Mouse (Mus musculus): ENCODE measurements at regions not wholly inside any gene's neighbourhood (a gene's known extent, or its start where the extent isn't known, plus 50 kb on each side); places are given as distances from the start of the nearest gene placed in this dataset.
"Not testable (repeated sequence)": the region's sequence is repeated elsewhere in the genome, so short reads cannot be mapped to it uniquely, and the experiment has no call there.

DNA sequence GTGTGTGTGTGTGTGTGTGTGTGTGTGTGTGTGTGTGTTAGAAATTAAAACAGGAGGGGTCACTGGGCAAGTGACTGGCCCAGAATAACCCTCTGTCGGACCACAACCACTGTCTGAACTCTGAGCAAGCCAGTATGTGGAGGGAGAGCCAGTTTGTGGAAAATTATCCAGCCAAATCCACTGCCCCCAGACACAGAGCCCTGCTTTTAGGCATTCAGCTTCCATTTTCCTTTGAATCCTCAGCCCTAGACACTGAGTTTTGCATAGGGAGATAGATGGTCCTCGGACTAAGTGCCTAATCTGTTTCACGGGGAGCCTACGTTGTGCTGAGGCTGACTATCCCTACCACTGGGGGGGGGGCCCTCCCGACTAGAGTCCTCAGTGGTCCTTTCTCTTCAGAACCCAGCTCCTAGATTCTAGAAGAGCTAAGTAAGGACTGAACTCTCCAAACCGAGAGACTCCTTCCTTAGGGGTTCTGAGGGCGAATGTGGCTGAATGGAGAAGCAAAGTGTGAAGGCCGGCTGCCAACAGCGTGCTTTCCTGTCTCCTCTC is 136.2 kb upstream of the Haao start:
- H3K4me3 ChIP-seq: no peak overlapping the region
- H3K27ac ChIP-seq: no peak overlapping the region
- no peak for DNase-seq (ENCODE audit: low spot score in 2 of 2)
- peak; percentile 22; the same call in 1 of the 2 replicates for TF ChIP-seq CTCF (conservative IDR thresholded peaks at IDR 0.05)

DNA sequence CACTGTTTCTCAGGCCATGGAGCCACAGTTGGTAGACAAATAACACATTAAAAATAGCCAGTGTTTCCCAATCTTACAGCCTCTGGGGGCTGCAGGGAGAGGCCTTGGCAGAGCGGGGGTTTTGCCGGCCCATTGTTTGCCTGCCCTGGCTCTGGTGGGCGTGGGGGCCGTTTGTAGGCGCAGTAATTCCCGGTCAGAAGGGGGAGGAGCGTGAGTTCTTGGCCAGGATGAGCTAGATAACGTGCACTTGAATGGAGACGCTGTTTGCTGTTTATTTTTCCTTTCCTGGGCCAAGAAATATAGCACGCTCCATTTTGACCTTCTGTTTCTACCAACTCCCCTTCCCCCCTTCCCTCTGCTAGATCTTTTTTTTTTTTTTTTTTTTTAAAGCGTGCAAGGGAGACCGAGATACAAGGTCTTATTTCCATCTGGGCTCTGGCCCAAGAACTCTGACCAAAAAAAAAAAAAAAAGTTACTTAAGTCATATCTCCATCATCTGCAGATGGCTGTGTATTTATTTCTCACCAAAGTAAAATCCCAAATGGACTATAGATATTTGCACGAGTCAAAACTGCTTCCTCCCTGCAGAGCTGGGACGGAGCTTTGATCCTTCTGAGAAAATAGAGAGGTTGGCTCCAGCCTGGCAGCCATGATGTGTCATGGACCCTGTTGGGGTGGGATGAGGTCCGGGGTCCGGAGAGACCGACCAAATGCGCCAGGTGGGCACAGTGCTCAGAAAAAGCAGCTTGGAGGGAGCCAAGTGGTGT is 135.5 kb upstream of the Haao start:
- peak overlapping the region; percentile 83 for H3K27ac ChIP-seq
- no peak for TF ChIP-seq CTCF (conservative IDR thresholded peaks at IDR 0.05)
- DNase-seq (ENCODE audit: low spot score in 2 of 2): no peak
- H3K4me3 ChIP-seq: no peak overlapping the region

DNA sequence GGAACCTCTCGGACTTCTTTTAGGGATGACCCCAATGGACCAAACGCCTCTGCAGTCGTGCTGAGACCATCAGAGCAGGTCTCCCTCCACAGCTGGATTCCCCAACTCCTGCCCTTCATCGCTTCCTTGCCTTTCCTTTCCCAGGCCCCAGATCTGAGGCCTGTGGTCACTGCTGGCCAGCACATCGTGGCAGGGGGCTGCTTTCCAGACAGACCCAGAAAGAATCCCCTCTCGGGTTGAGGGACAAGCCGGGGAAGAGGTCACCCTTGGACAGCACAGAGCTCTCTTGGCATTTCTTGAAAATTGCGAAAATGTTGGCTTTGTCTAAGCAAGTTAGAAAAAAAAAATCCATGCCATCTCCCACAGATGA is 134.9 kb upstream of the Haao start:
- no peak for DNase-seq (ENCODE audit: low spot score in 2 of 2)
- Histone ChIP-seq H3K4me3 (no peak overlapping the region), H3K27ac (peak overlapping the region; percentile 83)
- TF ChIP-seq CTCF (conservative IDR thresholded peaks at IDR 0.05): no peak

DNA sequence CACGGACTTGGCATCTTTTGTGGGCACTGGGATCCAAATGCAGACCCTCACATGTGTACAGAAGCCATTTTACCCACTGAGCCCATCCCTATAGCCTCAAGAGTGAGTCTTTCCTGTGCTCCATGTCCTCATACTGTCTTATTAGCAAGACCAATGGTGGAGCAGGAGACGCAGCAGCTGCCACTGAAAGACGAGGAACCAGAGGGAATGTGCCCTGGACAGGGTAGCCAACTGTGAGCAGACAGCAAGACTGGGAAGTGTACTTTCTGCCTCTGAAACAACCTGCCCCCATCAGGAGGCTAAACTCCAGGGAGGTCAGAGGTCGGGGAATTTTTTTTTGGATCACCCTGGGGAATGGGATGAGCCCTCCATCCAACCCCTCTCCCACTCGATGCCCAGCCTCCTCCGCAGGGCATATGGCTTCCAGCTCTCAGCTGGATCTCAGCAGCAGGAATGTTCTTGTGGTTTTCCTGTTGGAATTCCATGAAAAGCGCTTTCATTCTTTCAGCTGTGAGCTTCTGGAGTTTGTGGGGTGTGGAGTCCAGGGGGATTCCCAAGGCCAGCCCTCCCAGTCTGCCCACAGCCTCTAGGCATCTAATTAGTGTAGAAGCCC is 131.2 kb upstream of the Haao start:
- no peak overlapping the region for H3K27ac ChIP-seq
- no peak for TF ChIP-seq CTCF (conservative IDR thresholded peaks at IDR 0.05)
- H3K4me3 ChIP-seq: no peak overlapping the region
- no peak for DNase-seq (ENCODE audit: low spot score in 2 of 2)

DNA sequence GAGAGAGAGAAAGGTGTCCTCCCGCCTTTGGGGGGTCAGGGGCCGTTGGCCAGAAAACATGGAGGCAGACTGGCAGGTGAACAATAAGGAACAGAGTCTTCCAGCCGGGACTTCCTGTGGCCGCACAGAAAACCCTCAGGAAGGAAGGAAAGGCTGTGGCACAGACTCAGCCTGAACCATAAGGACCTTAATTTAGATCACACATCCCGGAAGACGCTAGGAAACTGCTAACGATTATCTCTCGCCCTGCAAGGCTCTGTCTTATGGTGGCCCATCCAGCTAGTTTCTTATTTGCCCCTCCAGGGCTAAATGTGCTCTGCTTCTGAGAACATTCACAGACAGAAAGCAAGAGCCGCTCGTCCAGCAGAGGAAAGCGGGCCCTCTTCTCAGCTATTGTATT is 130.0 kb upstream of the Haao start:
- TF ChIP-seq CTCF (conservative IDR thresholded peaks at IDR 0.05): no peak
- no peak overlapping the region for H3K4me3 ChIP-seq
- no peak overlapping the region for H3K27ac ChIP-seq
- no peak for DNase-seq (ENCODE audit: low spot score in 2 of 2)

DNA sequence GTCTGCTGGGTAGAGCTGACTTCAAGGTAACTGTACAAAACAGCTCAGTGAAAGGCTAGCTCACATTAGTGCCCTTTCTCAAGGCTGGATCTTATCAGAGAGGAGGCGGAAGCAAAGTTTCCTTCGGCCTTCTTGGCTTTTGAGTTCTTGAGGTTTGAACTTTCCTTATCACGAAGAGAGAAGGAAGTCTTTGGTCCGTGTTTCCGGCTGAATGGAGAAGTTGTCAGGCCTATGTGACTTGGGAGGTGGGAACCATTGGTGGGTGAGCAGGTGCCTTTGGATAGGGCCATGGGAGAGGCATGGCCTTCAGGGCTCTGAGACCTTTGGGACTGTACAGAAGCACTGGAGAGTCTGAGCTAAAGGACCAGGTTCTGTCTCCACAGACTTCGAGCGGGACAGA is 128.1 kb upstream of the Haao start:
- DNase-seq (ENCODE audit: low spot score in 2 of 2): no peak
- no peak overlapping the region for H3K4me3 ChIP-seq
- TF ChIP-seq CTCF (conservative IDR thresholded peaks at IDR 0.05): no peak
- H3K27ac ChIP-seq: no peak overlapping the region

DNA sequence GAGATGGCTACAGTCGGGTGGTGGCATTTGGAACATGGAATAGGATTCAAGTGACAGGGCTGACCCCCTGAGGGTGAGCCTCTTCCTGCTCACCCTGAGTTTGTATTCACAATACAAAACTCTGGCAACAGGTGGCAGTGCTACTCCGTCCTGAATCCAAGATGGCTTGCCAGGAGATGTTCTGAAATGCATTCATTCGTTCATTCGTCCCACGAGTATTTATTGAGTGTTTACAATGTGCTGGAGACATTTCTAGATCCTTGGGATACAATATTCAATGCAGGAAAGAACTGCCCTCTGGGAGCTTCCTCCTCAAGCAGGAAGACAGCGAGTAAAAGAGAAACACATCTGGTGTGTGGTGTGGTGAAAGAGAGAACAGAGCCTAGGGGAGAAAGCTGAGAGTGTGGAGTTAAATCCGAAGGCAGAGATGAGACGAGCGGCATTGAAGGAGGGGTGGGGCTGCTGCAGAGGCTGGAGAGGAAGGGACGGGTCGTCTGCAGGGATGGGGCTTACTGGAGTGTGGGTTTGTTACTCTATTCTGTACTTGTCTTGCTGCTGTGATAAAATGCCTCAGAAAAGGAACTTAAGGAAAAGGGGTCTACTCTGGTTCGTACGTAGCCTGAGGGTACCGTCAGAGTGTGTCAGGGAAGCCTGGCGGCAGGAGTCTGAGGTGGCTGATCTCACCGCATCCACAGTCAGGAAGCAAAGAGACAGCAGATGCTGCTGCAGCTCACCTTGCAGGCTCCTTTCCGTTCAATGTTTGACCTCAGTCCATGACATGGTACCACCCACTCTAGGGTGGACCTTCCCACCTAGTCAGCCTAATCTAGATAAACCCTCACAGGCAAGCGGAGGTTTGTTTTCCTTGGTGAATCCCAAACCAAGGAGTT is 125.9 kb upstream of the Haao start:
- no peak overlapping the region for H3K4me3 ChIP-seq
- DNase-seq (ENCODE audit: low spot score in 2 of 2): peak; percentile 26 to 52

DNA sequence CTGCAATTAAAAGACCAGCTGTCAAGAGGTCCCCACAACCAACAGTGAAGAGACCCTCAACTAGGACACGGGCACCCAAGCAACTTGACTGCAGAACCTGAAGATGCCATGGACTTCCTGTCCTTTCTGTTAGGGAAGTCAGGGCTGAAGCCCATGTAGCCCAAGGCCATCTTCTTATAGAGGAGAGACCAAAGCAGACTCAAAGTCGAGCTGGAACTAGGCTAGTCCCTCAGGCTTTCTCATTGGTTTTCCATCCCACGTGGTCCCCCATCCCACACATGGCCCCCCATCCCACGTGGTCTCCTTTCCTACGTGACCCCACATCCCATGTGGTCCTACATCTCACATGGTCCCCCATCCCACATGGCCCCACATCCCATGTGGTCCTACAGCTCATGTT is 125.1 kb upstream of the Haao start:
- Histone ChIP-seq H3K27ac (peak overlapping the region; percentile 78; the same call in 1 of the 2 replicates), H3K4me3 (no peak overlapping the region)
- TF ChIP-seq CTCF (conservative IDR thresholded peaks at IDR 0.05): no peak
- no peak for DNase-seq (ENCODE audit: low spot score in 2 of 2)

More for the DNA sequence above, 125.9 kb upstream of the Haao start:
- H3K27ac ChIP-seq: no peak overlapping the region
- TF ChIP-seq CTCF (conservative IDR thresholded peaks at IDR 0.05): peak; percentile 80

DNA sequence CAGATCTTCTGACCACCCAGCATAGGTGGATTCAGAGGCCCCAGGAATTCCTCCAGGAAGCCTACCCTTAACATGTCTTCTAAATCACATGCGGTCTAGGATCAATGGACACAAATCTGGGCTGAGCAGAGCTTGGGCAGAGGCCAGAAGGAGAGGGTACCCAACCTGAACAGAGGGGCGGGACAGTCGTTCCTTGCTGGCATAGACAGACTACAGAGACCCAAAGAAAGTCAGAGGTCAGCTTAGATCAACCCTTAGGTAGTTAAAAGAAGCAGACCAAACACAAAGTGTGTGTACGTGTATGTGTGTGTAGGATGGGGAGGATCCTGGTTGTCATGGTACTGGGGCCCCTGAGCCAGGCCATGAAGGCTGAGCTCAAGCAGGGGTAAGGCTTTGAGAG is 124.7 kb upstream of the Haao start:
- DNase-seq (ENCODE audit: low spot score in 2 of 2): no peak
- Histone ChIP-seq H3K4me3 (no peak overlapping the region), H3K27ac (peak overlapping the region; percentile 78)
- TF ChIP-seq CTCF (conservative IDR thresholded peaks at IDR 0.05): no peak

DNA sequence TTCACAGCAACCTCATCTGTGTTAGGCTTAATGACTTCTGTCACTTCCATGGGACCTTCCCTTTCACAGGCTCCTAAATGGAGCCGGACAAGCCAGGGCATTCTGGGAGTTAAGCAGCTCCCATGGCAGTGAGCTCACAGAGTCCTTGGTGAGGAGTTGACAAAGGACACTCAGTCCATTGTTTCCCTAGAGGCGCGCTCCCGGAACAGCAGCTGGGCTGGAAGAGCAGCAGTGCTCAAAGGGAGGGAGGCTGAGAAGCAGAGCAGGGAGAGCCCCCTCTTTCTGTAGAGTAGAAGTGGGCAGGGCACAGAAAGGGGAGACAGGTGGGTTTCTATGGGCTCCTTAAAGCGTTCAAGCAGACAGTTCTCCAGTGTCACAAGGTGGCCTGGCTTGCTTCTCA is 124.3 kb upstream of the Haao start:
- Histone ChIP-seq H3K27ac (peak overlapping the region; percentile 78), H3K4me3 (no peak overlapping the region)
- DNase-seq (ENCODE audit: low spot score in 2 of 2): peak in 1 of 2 experiments; percentile 26
- peak; percentile 56 for TF ChIP-seq CTCF (conservative IDR thresholded peaks at IDR 0.05)

DNA sequence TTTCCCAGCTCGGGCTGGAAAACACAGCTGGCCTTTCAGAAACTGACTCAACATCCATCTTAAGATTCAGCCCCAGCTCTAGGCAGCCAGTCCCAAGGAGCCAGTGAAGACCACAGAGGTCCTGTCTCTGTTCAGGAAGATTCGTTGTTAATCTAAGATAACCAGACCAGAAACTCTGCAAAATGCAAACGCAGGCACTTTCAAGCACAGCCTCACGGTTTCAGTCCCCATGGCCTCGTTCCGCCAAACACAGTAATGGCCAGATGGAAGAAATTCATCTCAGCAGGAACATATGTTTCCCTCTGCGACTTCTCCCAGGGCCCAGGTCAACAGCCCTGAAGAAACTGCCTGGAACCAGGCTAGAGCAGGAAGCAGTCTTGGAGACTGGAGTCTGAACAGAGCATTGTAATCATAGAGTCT is 121.7 kb upstream of the Haao start:
- TF ChIP-seq CTCF (conservative IDR thresholded peaks at IDR 0.05): no peak
- H3K4me3 ChIP-seq: no peak overlapping the region
- H3K27ac ChIP-seq: no peak overlapping the region
- DNase-seq (ENCODE audit: low spot score in 2 of 2): no peak

DNA sequence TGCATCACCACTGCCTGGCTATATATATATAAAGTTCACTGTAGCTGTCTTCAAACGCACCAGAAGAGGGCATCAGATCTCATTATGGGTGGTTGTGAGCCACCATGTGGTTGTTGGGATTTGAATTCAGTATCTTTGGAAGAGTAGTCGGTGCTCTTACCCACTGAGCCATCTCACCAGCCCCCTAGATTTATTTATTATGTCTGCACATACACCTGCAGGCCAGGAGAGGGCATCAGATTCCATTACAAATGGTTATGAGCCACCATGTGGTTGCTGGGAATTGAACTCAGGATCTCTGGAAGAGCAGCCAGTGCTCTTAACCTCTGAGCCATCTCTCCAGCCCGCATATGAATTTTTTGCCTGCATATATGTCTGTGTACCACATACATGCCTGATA is 120.4 kb upstream of the Haao start:
- H3K27ac ChIP-seq; H3K4me3 ChIP-seq; DNase-seq (ENCODE audit: low spot score in 2 of 2): not testable (repeated sequence)
- peak; percentile 49 for TF ChIP-seq CTCF (conservative IDR thresholded peaks at IDR 0.05)

DNA sequence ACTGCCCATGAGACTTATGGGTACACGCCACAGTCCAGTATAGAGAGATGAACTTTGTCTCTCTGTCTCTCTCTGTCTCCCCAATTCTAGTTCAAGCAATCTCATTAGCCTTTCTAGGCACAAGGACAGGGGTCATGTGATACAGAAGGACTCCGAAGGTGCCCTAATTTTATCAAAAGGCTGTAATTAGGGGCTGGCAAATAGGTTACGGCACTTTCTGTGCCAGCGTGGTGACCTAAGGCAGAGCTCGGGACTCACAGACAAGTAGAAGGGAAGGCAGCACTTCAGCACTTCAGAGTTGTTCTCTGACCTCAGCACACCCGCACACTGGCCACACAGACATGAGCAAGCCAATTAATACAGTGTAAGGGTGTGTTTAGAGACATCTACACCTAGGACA is 119.2 kb upstream of the Haao start:
- DNase-seq (ENCODE audit: low spot score in 2 of 2): peak; percentile 43 to 57
- H3K4me3 ChIP-seq: no peak overlapping the region
- TF ChIP-seq CTCF (conservative IDR thresholded peaks at IDR 0.05): no peak
- peak overlapping the region; percentile 64 for H3K27ac ChIP-seq
